Mouse (Mus musculus) E14TG2a.4 (cell line): ENCODE results near the gene G3bp1.

Source experiments
- CTCF ChIP-seq: conservative IDR thresholded peaks from 2 replicates; pipeline ENCODE4 v1.5.1; 2014; ENCODE audit warnings: low read length
- NANOG ChIP-seq: IDR thresholded peaks from 2 replicates; pipeline ENCODE4 v1.6.1; 2014; ENCODE audit warnings: borderline replicate concordance, low read length, mixed read lengths
- POU5F1 ChIP-seq: IDR thresholded peaks from 2 replicates; pipeline ENCODE4 v1.6.1; 2014; ENCODE audit warnings: low read length, borderline replicate concordance

DNA sequence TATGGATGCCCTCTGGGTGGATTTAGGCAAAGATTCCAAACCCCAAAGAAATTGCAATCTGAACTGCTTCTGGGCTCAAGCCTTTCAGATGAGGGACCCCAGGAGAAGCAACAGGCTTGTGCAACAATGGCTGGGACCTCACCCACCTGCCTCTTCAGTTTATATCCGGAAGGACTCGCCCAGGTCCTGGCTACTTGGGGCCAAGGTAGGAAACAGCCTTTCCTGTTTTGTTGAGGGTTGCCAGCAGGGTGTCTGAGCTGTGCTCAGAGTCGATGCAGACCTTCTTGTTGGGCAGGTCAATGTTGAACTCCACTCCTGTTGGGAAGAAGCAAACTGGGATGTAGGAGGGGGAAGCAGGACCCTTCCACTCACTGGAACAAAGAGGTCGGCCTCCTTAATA is 19.2 kb upstream of the G3bp1 start:
- no peak for TF ChIP-seq CTCF
- no peak for TF ChIP-seq POU5F1
- TF ChIP-seq NANOG = no peak
